Mouse (Mus musculus) brain, embryonic 14.5 days (tissue): ENCODE data around the gene Trafd1. TPM values are rescaled to one million over a fixed set of nuclear protein-coding genes. Genes with fewer than 3 reads are reported as not detected.
A peak's percentile ranks its signal among the peaks of the same experiment; 100 is the strongest.

Experiments used
- DNase-seq: peaks from one replicate; pipeline ENCODE4 v3.0.0-alpha.2; 2011; ENCODE audit warnings: low read depth
- CTCF ChIP-seq: fragments of 200-500 bp; IDR thresholded peaks from 2 replicates; pipeline ENCODE4 v1.5.1; 2012; ENCODE audit warnings: inconsistent platforms, mild to moderate bottlenecking, moderate library complexity, borderline replicate concordance; ENCODE audit not compliant: insufficient read depth, insufficient read length; ENCODE audit errors: extremely low read depth
- POLR2A ChIP-seq: fragments of 200-500 bp; IDR thresholded peaks from 2 replicates; pipeline ENCODE4 v1.6.1; 2012; ENCODE audit warnings: mild to moderate bottlenecking, inconsistent platforms, borderline replicate concordance; ENCODE audit not compliant: poor library complexity, insufficient read depth, insufficient read length, severe bottlenecking; ENCODE audit errors: extremely low read depth
- polyA plus RNA-seq: library from polyadenylated mRNA; depleted of rRNA; stranded (reverse); fragments of >200 nt; gene quantifications from 2 replicates; pipeline ENCODE4 v1.2.3, GENCODE M21; 2012

Gene Trafd1
- polyA plus RNA-seq, 1 experiment: 157 TPM

GRCm38 (mm10) chr5:121397187-121398145 is 12.0 kb upstream of the Trafd1 start, which contains the start of gene Naa25:
TSS of gene Naa25 (plus strand) at chr5:121397936.
- peak; percentile 99 for DNase-seq
- TF ChIP-seq POLR2A (peak; percentile 53; the same call in 1 of the 2 replicates), CTCF (no peak)

GRCm38 (mm10) chr5:121395621-121396020 is 10.2 kb upstream of the Trafd1 start:
- TF ChIP-seq CTCF (no peak), POLR2A (no peak)
- no peak for DNase-seq

GRCm38 (mm10) chr5:121393402-121393801 is 8.0 kb upstream of the Trafd1 start:
- DNase-seq: no peak
- TF ChIP-seq POLR2A (no peak), CTCF (no peak)

- TF ChIP-seq POLR2A (no peak), CTCF (peak; percentile 69; the same call in 1 of the 2 replicates)
- peak; percentile 59 for DNase-seq
Observed at GRCm38 (mm10) chr5:121392667-121393380, 7.4 kb upstream of the Trafd1 start.

GRCm38 (mm10) chr5:121389691-121390090 is 4.3 kb upstream of the Trafd1 start:
- no peak for DNase-seq
- TF ChIP-seq POLR2A: no peak
- TF ChIP-seq CTCF: no peak

- no peak for TF ChIP-seq CTCF
- no peak for TF ChIP-seq POLR2A
- peak; percentile 34 for DNase-seq
Observed at GRCm38 (mm10) chr5:121389106-121389505, 3.7 kb upstream of the Trafd1 start.

- DNase-seq: no peak
- TF ChIP-seq CTCF (no peak), POLR2A (no peak)
Observed at GRCm38 (mm10) chr5:121387126-121387525, 1.7 kb upstream of the Trafd1 start.

GRCm38 (mm10) chr5:121386120-121386909 is 883 bp upstream of the Trafd1 start:
- peak; percentile 12 for DNase-seq
- no peak for TF ChIP-seq CTCF
- no peak for TF ChIP-seq POLR2A

- peak; percentile 73 for DNase-seq
- TF ChIP-seq CTCF (no peak), POLR2A (no peak)
Observed at GRCm38 (mm10) chr5:121384757-121385460, 523 bp downstream of the Trafd1 start.
